Mouse (Mus musculus): ENCODE measurements around the gene Cplane1. TPM values are rescaled to one million over a fixed set of nuclear protein-coding genes. Genes with fewer than 3 reads are reported as not detected.
"Not testable (repeated sequence)": the region's sequence is repeated elsewhere in the genome, so short reads cannot be mapped to it uniquely, and the experiment has no call there.

Cplane1 gene
- polyA plus RNA-seq, 1 experiment: 30.7 TPM

DNA sequence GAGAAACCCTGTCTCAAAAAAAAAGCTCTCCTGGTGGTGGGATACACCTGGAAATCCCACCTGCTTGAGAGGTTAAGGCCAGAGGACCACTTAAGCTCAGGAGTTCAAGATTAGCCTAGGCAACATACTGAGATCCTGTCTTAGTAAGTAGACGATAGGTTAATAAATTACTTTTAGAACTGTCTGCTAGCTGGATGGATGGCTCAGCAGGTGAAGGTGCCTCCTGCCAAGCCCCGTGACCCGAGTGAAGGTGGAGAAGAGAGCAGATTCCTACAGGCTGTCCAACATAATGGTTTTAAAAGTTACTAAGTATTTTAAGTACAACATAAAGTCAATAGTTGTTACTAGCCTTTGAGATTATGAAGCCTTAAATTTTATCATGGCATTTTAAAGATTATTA lies 97.0 kb downstream of the Cplane1 start:
- no peaks in the 10 kb centered on the region for H3K27me3 ChIP-seq (ENCODE audit: control insufficient read depth, insufficient read depth, low read length, poor library complexity, severe bottlenecking)
- no peak overlapping the region for H3K27ac ChIP-seq (ENCODE audit: insufficient read depth, low read length)
- no peaks in the 10 kb centered on the region for H3K9me3 ChIP-seq (replicated peaks; ENCODE audit: control insufficient read depth, insufficient read depth, low read length, poor library complexity, severe bottlenecking)
- no peak for TF ChIP-seq EP300 (IDR thresholded peaks at IDR 0.05; ENCODE audit: insufficient read depth, low read depth, low read length)
- TF ChIP-seq POLR2A (IDR thresholded peaks at IDR 0.05; ENCODE audit: insufficient read depth, low read length): no peak
- no peak for TF ChIP-seq CTCF (IDR thresholded peaks at IDR 0.05; ENCODE audit: low read depth, low read length)
- H3K9ac ChIP-seq (ENCODE audit: low read depth, poor library complexity, severe bottlenecking): no peak overlapping the region
- no peak overlapping the region for H3K4me3 ChIP-seq (ENCODE audit: low read depth, low read length)
- 0 out of 2 replicates have a peak, but pooled peaks cover 4% of the 10 kb centered on the region for H3K36me3 ChIP-seq (ENCODE audit: control insufficient read depth, insufficient read depth, low read length, poor library complexity, severe bottlenecking)
- no peaks in the 10 kb centered on the region for H3K4me1 ChIP-seq (ENCODE audit: control insufficient read depth, insufficient read depth, low read length)

DNA sequence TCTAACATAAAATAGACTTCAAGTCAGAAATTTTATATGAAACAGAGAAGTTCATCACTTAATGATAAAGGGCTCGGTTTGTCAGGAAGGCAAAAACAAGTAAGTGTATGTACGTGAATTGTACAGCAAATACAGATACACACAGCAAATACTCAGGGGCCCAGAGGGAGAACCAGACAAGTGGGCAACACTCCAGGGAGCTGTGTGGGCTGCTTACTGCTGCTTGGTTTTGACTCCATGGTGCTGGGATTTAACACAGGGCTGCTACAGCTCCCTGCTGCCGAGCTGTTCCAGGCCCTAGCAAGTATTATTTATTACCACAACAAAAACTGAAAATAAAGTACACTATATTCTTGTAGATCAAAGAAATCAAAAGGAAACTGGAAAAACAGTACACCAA lies 98.3 kb downstream of the Cplane1 start:
- Histone ChIP-seq H3K4me1 (ENCODE audit: control insufficient read depth, insufficient read depth, low read length) (no peaks in the 10 kb centered on the region), H3K36me3 (ENCODE audit: control insufficient read depth, insufficient read depth, low read length, poor library complexity, severe bottlenecking) (0 out of 2 replicates have a peak, but pooled peaks cover 4% of the 10 kb centered on the region), H3K27me3 (ENCODE audit: control insufficient read depth, insufficient read depth, low read length, poor library complexity, severe bottlenecking) (no peaks in the 10 kb centered on the region), H3K9ac (ENCODE audit: low read depth, poor library complexity, severe bottlenecking) (no peak overlapping the region), H3K27ac (ENCODE audit: insufficient read depth, low read length) (no peak overlapping the region), H3K9me3 (replicated peaks; ENCODE audit: control insufficient read depth, insufficient read depth, low read length, poor library complexity, severe bottlenecking) (no peaks in the 10 kb centered on the region), H3K4me3 (ENCODE audit: low read depth, low read length) (no peak overlapping the region)
- TF ChIP-seq POLR2A (IDR thresholded peaks at IDR 0.05; ENCODE audit: insufficient read depth, low read length): no peak
- no peak for TF ChIP-seq EP300 (IDR thresholded peaks at IDR 0.05; ENCODE audit: insufficient read depth, low read depth, low read length)

DNA sequence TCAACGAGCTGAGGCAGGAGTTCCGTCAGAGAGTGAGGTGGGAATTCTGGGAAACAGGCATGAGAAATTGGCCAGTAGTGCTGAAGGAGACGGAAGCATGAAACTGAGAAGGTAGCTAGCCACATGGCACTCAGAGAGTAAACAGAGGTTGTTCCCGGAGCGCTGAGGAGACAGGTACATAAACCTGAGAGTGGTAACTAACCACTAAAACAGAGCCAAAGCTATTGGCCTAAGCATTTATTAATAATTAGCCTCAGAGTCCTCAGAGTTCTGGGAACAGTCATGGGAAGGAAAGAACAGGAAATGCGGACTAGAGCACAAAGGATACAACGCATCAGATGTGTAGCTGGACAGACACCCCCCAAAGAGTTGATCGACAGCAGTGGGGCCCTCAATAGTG lies 99.3 kb downstream of the Cplane1 start:
- H3K36me3 ChIP-seq (ENCODE audit: control insufficient read depth, insufficient read depth, low read length, poor library complexity, severe bottlenecking): 0 out of 2 replicates have a peak, but pooled peaks cover 4% of the 10 kb centered on the region
- no peak overlapping the region for H3K4me3 ChIP-seq (ENCODE audit: low read depth, low read length)
- no peak overlapping the region for H3K9ac ChIP-seq (ENCODE audit: low read depth, poor library complexity, severe bottlenecking)
- no peaks in the 10 kb centered on the region for H3K27me3 ChIP-seq (ENCODE audit: control insufficient read depth, insufficient read depth, low read length, poor library complexity, severe bottlenecking)
- no peaks in the 10 kb centered on the region for H3K4me1 ChIP-seq (ENCODE audit: control insufficient read depth, insufficient read depth, low read length)
- H3K27ac ChIP-seq (ENCODE audit: insufficient read depth, low read length): no peak overlapping the region
- no peak for TF ChIP-seq EP300 (IDR thresholded peaks at IDR 0.05; ENCODE audit: insufficient read depth, low read depth, low read length)
- TF ChIP-seq POLR2A (IDR thresholded peaks at IDR 0.05; ENCODE audit: insufficient read depth, low read length): no peak
- TF ChIP-seq CTCF (IDR thresholded peaks at IDR 0.05; ENCODE audit: low read depth, low read length): no peak
- no peaks in the 10 kb centered on the region for H3K9me3 ChIP-seq (replicated peaks; ENCODE audit: control insufficient read depth, insufficient read depth, low read length, poor library complexity, severe bottlenecking)

DNA sequence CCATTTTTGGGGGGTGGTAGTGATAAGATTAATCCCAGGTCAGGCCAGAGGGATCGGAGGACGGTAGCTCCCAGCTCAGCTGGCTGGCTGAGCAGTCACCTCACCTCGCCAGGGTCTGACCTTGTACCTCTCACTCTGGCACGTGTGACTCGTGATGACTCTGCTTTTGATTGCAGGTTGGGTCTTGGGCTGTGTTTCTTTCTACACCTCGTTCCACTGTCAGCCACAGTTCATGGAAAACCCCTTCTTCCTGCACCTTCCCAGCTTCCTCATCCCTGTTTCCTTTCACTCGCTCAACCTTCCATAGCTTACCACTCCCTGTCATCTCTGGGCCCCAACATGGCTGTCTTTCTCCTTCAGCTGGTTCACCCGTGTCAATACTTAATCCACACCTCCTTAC lies 103.0 kb downstream of the Cplane1 start:
- H3K9me3 ChIP-seq (replicated peaks; ENCODE audit: control insufficient read depth, insufficient read depth, low read length, poor library complexity, severe bottlenecking): peaks cover 6% of the 10 kb centered on the region
- no peaks in the 10 kb centered on the region for H3K27me3 ChIP-seq (ENCODE audit: control insufficient read depth, insufficient read depth, low read length, poor library complexity, severe bottlenecking)
- TF ChIP-seq POLR2A (IDR thresholded peaks at IDR 0.05; ENCODE audit: insufficient read depth, low read length) (no peak), EP300 (IDR thresholded peaks at IDR 0.05; ENCODE audit: insufficient read depth, low read depth, low read length) (no peak), CTCF (IDR thresholded peaks at IDR 0.05; ENCODE audit: low read depth, low read length) (no peak)
- no peaks in the 10 kb centered on the region for H3K36me3 ChIP-seq (ENCODE audit: control insufficient read depth, insufficient read depth, low read length, poor library complexity, severe bottlenecking)
- no peak overlapping the region for H3K4me3 ChIP-seq (ENCODE audit: low read depth, low read length)
- H3K27ac ChIP-seq (ENCODE audit: insufficient read depth, low read length): no peak overlapping the region
- H3K4me1 ChIP-seq (ENCODE audit: control insufficient read depth, insufficient read depth, low read length): no peaks in the 10 kb centered on the region
- no peak overlapping the region for H3K9ac ChIP-seq (ENCODE audit: low read depth, poor library complexity, severe bottlenecking)

DNA sequence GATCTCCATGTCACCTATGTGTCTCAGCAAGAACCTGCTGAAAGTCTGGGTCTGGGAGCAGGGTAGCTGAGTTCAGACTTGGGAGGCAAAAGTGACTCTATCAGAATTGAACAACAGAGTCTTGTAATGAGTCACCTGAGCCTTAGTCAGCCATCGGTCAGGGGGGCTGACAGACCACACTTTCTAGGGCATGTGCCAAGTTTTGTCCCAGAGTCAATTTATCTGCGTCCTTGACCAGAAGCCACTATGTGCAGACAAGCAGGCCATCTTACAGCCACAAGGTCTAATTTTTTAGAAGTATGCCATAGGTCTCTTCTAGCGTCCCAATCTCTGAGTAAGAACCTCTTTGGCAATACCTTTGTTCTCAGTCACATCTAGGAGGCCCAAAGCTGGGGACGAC lies 109.0 kb downstream of the Cplane1 start:
- H3K27me3 ChIP-seq (ENCODE audit: control insufficient read depth, insufficient read depth, low read length, poor library complexity, severe bottlenecking); H3K4me1 ChIP-seq (ENCODE audit: control insufficient read depth, insufficient read depth, low read length); H3K36me3 ChIP-seq (ENCODE audit: control insufficient read depth, insufficient read depth, low read length, poor library complexity, severe bottlenecking); H3K9ac ChIP-seq (ENCODE audit: low read depth, poor library complexity, severe bottlenecking); H3K4me3 ChIP-seq (ENCODE audit: low read depth, low read length); H3K27ac ChIP-seq (ENCODE audit: insufficient read depth, low read length); H3K9me3 ChIP-seq (replicated peaks; ENCODE audit: control insufficient read depth, insufficient read depth, low read length, poor library complexity, severe bottlenecking): not testable (repeated sequence)

DNA sequence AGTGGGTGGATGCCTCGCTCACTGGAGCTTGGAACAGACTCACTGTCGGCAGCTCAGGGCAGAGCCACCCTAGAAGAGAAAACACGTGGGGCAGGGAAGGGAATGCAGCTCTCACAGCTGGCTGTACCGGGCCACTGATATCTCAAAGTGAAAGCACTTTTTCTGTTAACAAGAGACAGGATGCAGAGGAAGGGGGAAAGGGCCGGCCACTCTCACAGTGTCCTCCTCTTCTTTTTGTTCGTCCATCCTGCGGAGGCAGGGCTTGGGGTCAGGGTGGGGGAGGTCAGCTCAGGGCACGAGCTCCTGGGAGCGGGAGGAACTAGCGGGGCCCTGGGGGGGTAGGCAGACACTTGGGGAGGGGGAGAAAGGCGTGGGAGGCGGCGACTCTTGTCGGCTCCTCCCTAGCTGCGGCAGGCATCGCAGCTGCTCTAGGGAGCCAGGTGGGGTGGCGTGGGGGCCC lies 110.4 kb downstream of the Cplane1 start:
- H3K27ac ChIP-seq (ENCODE audit: insufficient read depth, low read length): no peak overlapping the region
- H3K36me3 ChIP-seq (ENCODE audit: control insufficient read depth, insufficient read depth, low read length, poor library complexity, severe bottlenecking): no peaks in the 10 kb centered on the region
- H3K4me1 ChIP-seq (ENCODE audit: control insufficient read depth, insufficient read depth, low read length): no peaks in the 10 kb centered on the region
- H3K9me3 ChIP-seq (replicated peaks; ENCODE audit: control insufficient read depth, insufficient read depth, low read length, poor library complexity, severe bottlenecking): peaks cover 8% of the 10 kb centered on the region
- TF ChIP-seq EP300 (IDR thresholded peaks at IDR 0.05; ENCODE audit: insufficient read depth, low read depth, low read length) (no peak), CTCF (IDR thresholded peaks at IDR 0.05; ENCODE audit: low read depth, low read length) (no peak), POLR2A (IDR thresholded peaks at IDR 0.05; ENCODE audit: insufficient read depth, low read length) (no peak)
- no peak overlapping the region for H3K4me3 ChIP-seq (ENCODE audit: low read depth, low read length)
- no peaks in the 10 kb centered on the region for H3K27me3 ChIP-seq (ENCODE audit: control insufficient read depth, insufficient read depth, low read length, poor library complexity, severe bottlenecking)
- H3K9ac ChIP-seq (ENCODE audit: low read depth, poor library complexity, severe bottlenecking): no peak overlapping the region
